Mouse (Mus musculus): Measurements from ENCODE around the gene Lmf2. TPM values are rescaled to one million over a fixed set of nuclear protein-coding genes. Genes with fewer than 3 reads are reported as not detected.
A peak's percentile ranks its signal among the peaks of the same experiment; 100 is the strongest.

Gene Lmf2
- polyA plus RNA-seq, 1 experiment from 2014 or later = 63.7 TPM

GRCm38 (mm10) chr15:89334774-89335537 lies 20.5 kb downstream of the Lmf2 start:
- TF ChIP-seq CTCF (IDR thresholded peaks at IDR 0.05; ENCODE audit: low read depth) = no peak
- 75% methylated on average over 17 of the region's 17 CpGs for WGBS
- Histone ChIP-seq H3K4me3 (ENCODE audit: low read depth, low read length) (no peak overlapping the region), H3K4me2 (no peak overlapping the region), H3K4me1 (ENCODE audit: insufficient read depth) (no peaks in the 10 kb centered on the region), H3K27ac (ENCODE audit: low read depth) (no peak overlapping the region), H3K9me3 (ENCODE audit: low read depth, low read length) (no peaks in the 10 kb centered on the region), H3K27me3 (ENCODE audit: insufficient read depth, low read length) (no peaks in the 10 kb centered on the region), H3K9ac (no peak overlapping the region), H3K36me3 (ENCODE audit: insufficient read depth) (no peaks in the 10 kb centered on the region)
- DNase-seq (no peak), ATAC-seq (ENCODE audit: insufficient read depth) (no peak)

GRCm38 (mm10) chr15:89334271-89334670 lies 21.2 kb downstream of the Lmf2 start, which contains the start of gene Miox:
Miox (plus strand) TSS chr15:89334398.
- Histone ChIP-seq H3K9ac (no peak within 1 kb of the TSS), H3K4me1 (ENCODE audit: insufficient read depth) (no peaks in the 10 kb centered on the region), H3K9me3 (ENCODE audit: low read depth, low read length) (no peaks in the 10 kb centered on the region), H3K27me3 (ENCODE audit: insufficient read depth, low read length) (no peaks in the 10 kb centered on the region), H3K4me2 (no peak within 1 kb of the TSS), H3K36me3 (ENCODE audit: insufficient read depth) (no peaks in the 10 kb centered on the region), H3K27ac (ENCODE audit: low read depth) (no peak within 1 kb of the TSS), H3K4me3 (ENCODE audit: low read depth, low read length) (no peak within 1 kb of the TSS)
- no peak for TF ChIP-seq CTCF (IDR thresholded peaks at IDR 0.05; ENCODE audit: low read depth)
- 85% methylated on average over 7 of the region's 7 CpGs for WGBS
- ATAC-seq (ENCODE audit: insufficient read depth) (no peak), DNase-seq (no peak)

GRCm38 (mm10) chr15:89326441-89326840 lies 29.0 kb downstream of the Lmf2 start:
- WGBS = 48% methylated on average over 5 of the region's 5 CpGs
- no peak overlapping the region for H3K4me2 ChIP-seq
- no peak for TF ChIP-seq CTCF (IDR thresholded peaks at IDR 0.05; ENCODE audit: low read depth)

GRCm38 (mm10) chr15:89323656-89324055 lies 31.8 kb downstream of the Lmf2 start:
- ATAC-seq (ENCODE audit: insufficient read depth) (no peak), DNase-seq (no peak)
- TF ChIP-seq CTCF (IDR thresholded peaks at IDR 0.05; ENCODE audit: low read depth) = no peak
- Histone ChIP-seq H3K4me1 (ENCODE audit: insufficient read depth) (no peaks in the 10 kb centered on the region), H3K4me3 (ENCODE audit: low read depth, low read length) (no peak overlapping the region), H3K9me3 (ENCODE audit: low read depth, low read length) (no peaks in the 10 kb centered on the region), H3K27me3 (ENCODE audit: insufficient read depth, low read length) (0 out of 2 replicates have a peak, but pooled peaks cover 7% of the 10 kb centered on the region), H3K4me2 (peak overlapping the region; percentile 55; the same call in 1 of the 2 replicates), H3K36me3 (ENCODE audit: insufficient read depth) (no peaks in the 10 kb centered on the region), H3K9ac (no peak overlapping the region), H3K27ac (ENCODE audit: low read depth) (no peak overlapping the region)
- WGBS = 74% methylated on average over 4 of the region's 4 CpGs

More at GRCm38 (mm10) chr15:89326441-89326840, 29.0 kb downstream of the Lmf2 start:
- Histone ChIP-seq H3K36me3 (ENCODE audit: insufficient read depth) (no peaks in the 10 kb centered on the region), H3K4me1 (ENCODE audit: insufficient read depth) (no peaks in the 10 kb centered on the region), H3K9me3 (ENCODE audit: low read depth, low read length) (no peaks in the 10 kb centered on the region), H3K9ac (no peak overlapping the region), H3K4me3 (ENCODE audit: low read depth, low read length) (no peak overlapping the region), H3K27ac (ENCODE audit: low read depth) (no peak overlapping the region), H3K27me3 (ENCODE audit: insufficient read depth, low read length) (0 out of 2 replicates have a peak, but pooled peaks cover 7% of the 10 kb centered on the region)
- ATAC-seq (ENCODE audit: insufficient read depth) (no peak), DNase-seq (no peak)

- TF ChIP-seq CTCF (IDR thresholded peaks at IDR 0.05; ENCODE audit: low read depth) = no peak
- Histone ChIP-seq H3K4me1 (ENCODE audit: insufficient read depth) (no peaks in the 10 kb centered on the region), H3K27ac (ENCODE audit: low read depth) (no peak within 1 kb of the TSS), H3K4me3 (ENCODE audit: low read depth, low read length) (peak within 1 kb of the TSS; percentile 19), H3K4me2 (peak within 1 kb of the TSS; percentile 55), H3K27me3 (ENCODE audit: insufficient read depth, low read length) (0 out of 2 replicates have a peak, but pooled peaks cover 7% of the 10 kb centered on the region), H3K9ac (peak within 1 kb of the TSS; percentile 20; the same call in 1 of the 2 replicates), H3K9me3 (ENCODE audit: low read depth, low read length) (no peaks in the 10 kb centered on the region), H3K36me3 (ENCODE audit: insufficient read depth) (no peaks in the 10 kb centered on the region)
- WGBS = 5% methylated on average over 26 of the region's 26 CpGs
- peak; percentile 50 for DNase-seq
- ATAC-seq (ENCODE audit: insufficient read depth) = peak; percentile 47; the same call in 1 of the 2 replicates
Observed at GRCm38 (mm10) chr15:89322670-89323522, 32.6 kb downstream of the Lmf2 start, which contains the start of gene Adm2. Adm2 (plus strand) TSS chr15:89322720.

GRCm38 (mm10) chr15:89321264-89321663 lies 34.2 kb downstream of the Lmf2 start:
- DNase-seq = no peak
- Histone ChIP-seq H3K27ac (ENCODE audit: low read depth) (no peak overlapping the region), H3K27me3 (ENCODE audit: insufficient read depth, low read length) (0 out of 2 replicates have a peak, but pooled peaks cover 7% of the 10 kb centered on the region), H3K4me1 (ENCODE audit: insufficient read depth) (no peaks in the 10 kb centered on the region), H3K4me3 (ENCODE audit: low read depth, low read length) (no peak overlapping the region), H3K4me2 (no peak overlapping the region), H3K9me3 (ENCODE audit: low read depth, low read length) (no peaks in the 10 kb centered on the region), H3K9ac (no peak overlapping the region), H3K36me3 (ENCODE audit: insufficient read depth) (no peaks in the 10 kb centered on the region)
- no peak for ATAC-seq (ENCODE audit: insufficient read depth)
- WGBS = 70% methylated on average over 8 of the region's 8 CpGs
- TF ChIP-seq CTCF (IDR thresholded peaks at IDR 0.05; ENCODE audit: low read depth) = no peak
